Mouse (Mus musculus): ENCODE measurements around the gene Trnt1. TPM values are rescaled to one million over a fixed set of nuclear protein-coding genes. Genes with fewer than 3 reads are reported as not detected.

Gene Trnt1
- 10 to 100 TPM; 37.7 to 40.5 TPM for total RNA-seq (2021)

- intact Hi-C loops (cut with DNase I), result loop anchor here (2.0 kb wide), 1 partner anchor 32 kb away; the partner anchor contains the start of gene Crbn
- DNase-seq, result peak; percentile 96 to 98
Observed at GRCm38 (mm10) chr6:106768640-106769289, at the start of gene Trnt1. Gene Trnt1 (plus strand): TSS chr6:106769120.

DNA sequence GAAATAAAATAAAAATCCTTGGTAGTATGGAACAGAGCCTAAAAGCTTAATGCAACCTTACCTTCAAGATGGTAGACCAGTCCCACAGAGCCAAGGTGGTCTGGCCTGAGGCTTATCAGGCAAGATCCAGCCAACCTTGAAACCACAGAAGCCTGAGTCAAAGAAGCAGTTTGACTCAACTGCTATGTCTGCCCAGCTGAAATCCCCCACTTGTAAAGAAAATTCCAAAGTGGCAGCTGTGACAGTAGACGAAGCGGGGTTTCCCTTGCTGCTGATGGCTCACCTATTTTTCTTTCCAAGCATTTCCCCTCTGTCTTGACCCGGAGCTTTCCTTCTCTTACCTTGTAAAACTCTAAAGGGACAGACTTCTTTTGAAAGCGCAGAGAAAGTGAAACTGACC lies 43.3 kb upstream of the Trnt1 start:
- intact Hi-C loops (cut with DNase I), result no loop called here
- no peak for DNase-seq

GRCm38 (mm10) chr6:106726078-106726477 lies 42.8 kb upstream of the Trnt1 start:
- no peak for DNase-seq

GRCm38 (mm10) chr6:106727703-106728102 lies 41.2 kb upstream of the Trnt1 start:
- DNase-seq, result no peak
- intact Hi-C loops (cut with DNase I), result no loop called here

More at GRCm38 (mm10) chr6:106726078-106726477, 42.8 kb upstream of the Trnt1 start:
- intact Hi-C loops (cut with DNase I), result no loop called here

- DNase-seq, result no peak
- intact Hi-C loops (cut with DNase I), result no loop called here
Observed at GRCm38 (mm10) chr6:106729682-106730314, 39.1 kb upstream of the Trnt1 start.

GRCm38 (mm10) chr6:106732563-106732962 lies 36.4 kb upstream of the Trnt1 start:
- intact Hi-C loops (cut with DNase I), result no loop called here
- DNase-seq, result no peak

DNA sequence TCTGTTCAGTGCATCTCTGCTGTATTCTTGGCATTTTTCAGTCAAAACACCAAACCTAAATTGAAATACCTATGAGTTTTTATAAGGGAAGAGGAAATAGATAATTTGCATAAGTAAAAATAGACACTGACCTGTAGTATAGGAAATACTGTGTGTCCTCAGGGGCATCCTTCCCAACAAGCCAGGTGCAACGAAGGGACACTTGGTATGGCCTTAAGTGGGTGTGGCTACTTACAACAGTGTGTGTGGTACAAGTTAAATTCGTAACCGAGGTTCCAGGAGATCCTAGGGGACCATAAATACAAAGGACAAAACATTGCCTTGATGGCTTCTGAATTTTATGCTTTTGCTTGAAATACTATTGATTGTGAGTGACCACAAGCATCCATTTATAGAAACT lies 30.7 kb upstream of the Trnt1 start:
- intact Hi-C loops (cut with DNase I), result no loop called here
- no peak for DNase-seq

GRCm38 (mm10) chr6:106740244-106740825 lies 28.6 kb upstream of the Trnt1 start:
- intact Hi-C loops (cut with DNase I), result no loop called here
- no peak for DNase-seq

GRCm38 (mm10) chr6:106743556-106744233 lies 25.2 kb upstream of the Trnt1 start:
- DNase-seq, result no peak
- intact Hi-C loops (cut with DNase I), result no loop called here

DNA sequence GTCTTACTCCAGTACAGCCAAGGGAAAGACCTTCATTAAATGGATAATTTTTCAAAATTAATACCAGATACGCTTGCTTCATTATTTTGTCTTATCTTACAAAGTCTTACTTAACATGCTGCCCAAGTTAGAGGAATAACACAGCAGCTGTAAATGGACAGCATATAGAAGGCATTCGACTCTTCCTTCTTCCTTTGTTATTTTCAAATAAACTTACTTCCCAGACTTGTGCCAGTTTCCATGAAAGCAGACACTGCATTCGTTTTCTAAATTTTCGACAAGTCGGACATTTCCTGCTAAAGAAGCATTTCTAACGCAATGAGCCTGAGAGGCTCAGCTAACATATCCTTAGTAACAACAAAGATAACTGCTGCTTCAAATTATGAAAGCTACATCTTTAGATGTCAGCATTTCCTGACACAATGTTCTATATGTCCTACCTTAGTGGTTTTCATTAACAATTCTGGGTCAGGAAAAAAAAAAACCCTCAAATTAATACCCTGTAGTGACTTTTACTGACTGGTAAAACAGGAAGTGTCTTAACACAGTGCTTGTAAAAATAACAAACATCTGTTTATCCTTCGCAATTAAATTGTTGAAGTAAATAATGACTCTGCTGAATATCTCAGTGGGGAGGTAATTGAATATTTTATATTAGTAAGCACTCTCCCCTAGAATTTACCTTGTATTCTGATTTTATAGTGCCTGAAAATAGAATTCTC lies 23.1 kb upstream of the Trnt1 start:
- DNase-seq, result no peak
- intact Hi-C loops (cut with DNase I), result no loop called here

DNA sequence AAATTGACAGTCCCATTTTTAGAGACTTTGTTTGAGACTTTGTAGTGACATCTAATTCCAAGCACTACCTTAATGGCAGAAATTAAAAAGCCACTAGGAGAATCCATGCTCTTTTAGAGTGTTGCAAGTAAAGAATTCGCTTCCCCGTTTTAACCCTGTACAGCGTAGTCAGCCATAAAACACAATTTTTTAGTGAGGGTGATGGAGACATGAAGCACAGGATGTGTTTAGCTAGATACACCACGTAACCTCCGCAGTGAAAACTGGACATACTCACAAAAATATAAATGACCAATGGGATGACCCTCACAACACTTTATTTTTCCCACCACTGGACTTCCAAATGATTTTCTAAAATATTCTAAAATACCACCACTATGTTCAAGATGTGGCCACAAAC lies 21.7 kb upstream of the Trnt1 start:
- DNase-seq, result no peak

GRCm38 (mm10) chr6:106747804-106748203 lies 21.1 kb upstream of the Trnt1 start:
- intact Hi-C loops (cut with DNase I), result no loop called here
- no peak for DNase-seq

More for the DNA sequence above, 21.7 kb upstream of the Trnt1 start:
- intact Hi-C loops (cut with DNase I), result no loop called here

DNA sequence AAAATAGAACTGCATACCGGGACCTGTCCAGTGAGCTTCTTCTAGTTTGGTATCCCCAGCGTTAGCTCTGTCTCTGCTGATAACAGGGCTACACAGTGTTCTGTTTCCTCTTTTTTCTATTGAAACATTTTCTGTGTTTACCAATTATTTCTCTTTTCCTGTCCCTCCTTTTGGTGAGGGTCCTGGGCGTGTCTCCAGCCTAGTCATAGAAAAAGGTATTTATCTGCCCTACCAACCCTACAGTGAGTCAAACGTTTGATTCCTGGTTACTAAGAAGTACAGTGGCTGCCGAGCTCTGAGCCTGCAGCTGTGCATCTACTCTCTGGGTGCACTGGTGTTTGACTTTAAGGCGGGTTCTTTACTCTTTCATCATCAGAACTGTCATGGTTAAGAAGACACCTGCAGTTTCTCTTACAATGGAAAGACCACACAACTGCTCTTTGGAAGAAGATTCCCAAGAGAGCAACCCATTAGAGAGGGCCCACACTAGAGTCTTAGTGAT lies 20.0 kb upstream of the Trnt1 start, which contains the start of gene Il5ra:
Il5ra (minus strand) TSS at position 151 of the 502 bp plus-strand sequence.
- no peak for DNase-seq
- intact Hi-C loops (cut with DNase I), result no loop called here

- intact Hi-C loops (cut with DNase I), result no loop called here
- DNase-seq, result no peak
Observed at GRCm38 (mm10) chr6:106750291-106750690, 18.6 kb upstream of the Trnt1 start.

DNA sequence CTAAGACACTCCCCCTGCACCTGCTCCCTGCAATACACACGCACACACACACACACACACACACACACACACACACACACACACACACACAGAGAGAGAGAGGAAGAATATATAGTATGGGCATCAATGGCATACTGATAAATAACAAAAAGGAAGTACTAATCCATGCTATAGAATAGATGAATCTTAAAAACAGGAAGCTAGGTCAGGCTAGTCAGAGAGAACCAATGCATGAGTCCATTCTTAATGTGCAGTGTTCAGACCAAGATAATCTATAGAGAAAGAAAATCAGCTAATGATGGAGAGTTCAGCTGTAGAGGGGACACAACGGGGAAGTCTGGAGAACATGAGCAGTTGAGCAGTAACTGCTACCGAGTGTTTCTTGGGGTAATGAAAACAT lies 10.6 kb upstream of the Trnt1 start:
- intact Hi-C loops (cut with DNase I), result no loop called here
- no peak for DNase-seq

- intact Hi-C loops (cut with DNase I), result no loop called here
- no peak for DNase-seq
Observed at GRCm38 (mm10) chr6:106760473-106761218, 8.3 kb upstream of the Trnt1 start.

DNA sequence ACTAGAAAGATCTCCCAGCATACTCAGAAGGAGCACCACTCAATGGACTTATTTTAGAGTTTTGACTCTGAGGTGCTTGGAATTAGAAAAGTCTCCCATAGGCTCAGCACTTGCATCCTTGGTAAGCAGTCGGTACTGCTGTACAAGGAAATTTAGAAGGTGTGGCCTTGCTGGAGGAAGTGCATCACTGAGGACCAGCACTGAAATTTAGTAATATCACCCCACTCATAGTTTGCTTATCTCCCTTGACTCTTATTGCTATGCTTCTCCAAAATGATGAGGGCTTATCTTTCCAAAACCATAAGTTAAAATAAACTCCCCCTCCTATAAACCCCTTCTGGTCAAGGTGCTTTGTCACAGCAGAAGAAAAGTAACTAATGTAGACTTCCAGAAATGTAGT lies 7.4 kb upstream of the Trnt1 start:
- intact Hi-C loops (cut with DNase I), result no loop called here
- DNase-seq, result no peak

DNA sequence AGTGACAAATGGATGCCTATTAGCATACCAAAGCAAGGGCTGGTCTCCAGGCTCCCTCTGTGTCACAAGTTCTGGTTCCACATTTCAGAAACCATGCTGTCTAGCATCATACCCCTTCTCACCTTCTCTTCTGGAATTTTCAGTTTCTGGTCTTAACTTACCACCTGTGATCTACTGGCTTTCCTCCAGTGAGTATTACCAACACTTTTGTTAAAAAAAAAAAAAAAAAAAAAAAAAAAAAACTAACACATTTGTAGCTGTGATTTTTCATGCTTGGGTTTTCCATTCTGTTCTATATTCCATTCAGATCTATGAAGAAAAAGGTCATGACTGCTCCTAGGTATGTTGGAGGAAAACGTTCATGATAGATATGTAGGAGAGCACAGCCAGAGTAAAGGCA lies 3.0 kb upstream of the Trnt1 start:
- DNase-seq, result no peak
- intact Hi-C loops (cut with DNase I), result no loop called here

GRCm38 (mm10) chr6:106766774-106767173 lies 2.1 kb upstream of the Trnt1 start:
- intact Hi-C loops (cut with DNase I), result no loop called here
- no peak for DNase-seq

Measured in heart, postnatal 36 days (tissue).